Mouse (Mus musculus): ENCODE measurements around the gene Cdh16.
"Not testable (repeated sequence)": the region's sequence is repeated elsewhere in the genome, so short reads cannot be mapped to it uniquely, and the experiment has no call there.

Gene Cdh16

DNA sequence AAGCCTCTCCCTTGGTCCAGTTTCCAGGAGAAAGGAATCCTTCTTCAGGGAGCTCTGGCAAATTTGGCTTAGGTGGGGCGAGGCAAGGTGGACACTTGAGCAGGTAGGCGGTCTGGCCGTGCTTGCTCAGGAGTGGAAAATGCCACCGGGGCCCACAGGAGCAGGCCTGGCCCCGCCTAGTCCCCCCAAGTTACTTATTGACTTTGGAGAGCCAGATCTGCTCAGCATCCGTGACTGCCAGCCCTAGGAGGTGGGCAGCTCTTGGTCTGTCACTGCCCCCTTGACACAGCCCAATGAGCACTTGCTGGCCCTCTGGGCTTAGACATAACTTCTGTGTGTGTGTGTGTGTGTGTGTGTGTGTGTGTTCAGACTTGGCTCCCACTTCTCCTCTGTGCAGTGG is at the start of gene Cdh16:
Gene Cdh16, minus strand, starts transcription at position 236 of the 400 bp plus-strand sequence.
- no peak for DNase-seq (ENCODE audit: low read depth, low spot score)

DNA sequence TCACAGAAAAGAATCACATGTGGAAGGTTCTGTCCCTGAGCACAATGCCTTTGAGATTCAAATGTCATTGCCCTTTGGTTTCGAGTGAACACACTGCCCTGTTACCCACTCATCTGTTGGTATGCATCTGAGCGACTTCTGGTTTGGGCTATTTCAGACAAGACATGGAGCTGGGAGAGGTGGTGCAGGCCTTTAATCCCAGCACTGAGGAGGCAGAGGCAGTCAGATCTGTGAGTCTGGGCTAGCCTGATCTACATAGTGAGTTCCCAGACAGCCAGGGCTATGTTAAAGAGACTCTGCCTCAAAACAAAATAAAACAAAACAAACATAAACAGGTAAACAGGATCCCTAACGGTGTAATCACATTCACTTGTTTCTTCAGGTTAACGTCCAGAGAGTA is 31.4 kb upstream of the Cdh16 start:
- no peak for DNase-seq (ENCODE audit: low read depth, low spot score)

DNA sequence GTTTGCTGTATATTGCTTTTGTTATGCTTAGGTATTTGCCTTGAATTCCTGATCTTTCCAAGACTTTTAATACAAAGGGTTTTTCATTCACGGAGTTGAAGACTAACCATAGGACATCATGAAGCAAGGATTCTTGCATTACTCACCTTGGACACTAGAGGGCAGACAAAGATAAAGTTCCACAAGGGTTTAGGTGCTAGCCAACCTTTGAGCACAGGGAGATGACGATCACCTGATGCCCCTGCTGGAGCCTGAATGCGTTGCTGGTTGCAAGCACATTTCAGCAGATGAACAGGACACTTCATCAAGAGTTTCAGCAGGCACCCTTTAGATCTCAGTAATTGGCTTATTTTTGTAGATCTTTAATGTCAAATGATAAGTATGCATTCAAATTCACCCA is 30.8 kb upstream of the Cdh16 start:
- DNase-seq (ENCODE audit: low read depth, low spot score) = peak; percentile 94

DNA sequence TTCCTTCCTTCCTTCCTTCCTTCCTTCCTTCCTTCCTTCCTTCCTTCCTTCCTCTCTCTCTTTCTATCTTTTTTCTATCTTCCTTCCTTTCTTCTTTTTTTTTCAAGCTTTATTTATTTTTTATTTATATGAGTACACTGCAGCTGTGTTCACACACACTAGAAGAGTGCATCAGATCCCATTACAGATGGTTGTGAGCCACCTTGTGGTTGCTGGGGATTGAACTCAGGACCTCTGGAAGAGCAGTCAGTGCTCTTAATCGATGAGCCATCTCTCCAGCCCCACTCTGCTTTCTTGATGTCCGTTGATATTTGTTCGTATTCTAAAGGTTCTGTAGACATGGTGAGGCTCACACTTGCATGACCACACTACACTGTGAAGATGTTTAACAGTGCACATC is 20.0 kb upstream of the Cdh16 start:
- DNase-seq (ENCODE audit: low read depth, low spot score) = not testable (repeated sequence)

DNA sequence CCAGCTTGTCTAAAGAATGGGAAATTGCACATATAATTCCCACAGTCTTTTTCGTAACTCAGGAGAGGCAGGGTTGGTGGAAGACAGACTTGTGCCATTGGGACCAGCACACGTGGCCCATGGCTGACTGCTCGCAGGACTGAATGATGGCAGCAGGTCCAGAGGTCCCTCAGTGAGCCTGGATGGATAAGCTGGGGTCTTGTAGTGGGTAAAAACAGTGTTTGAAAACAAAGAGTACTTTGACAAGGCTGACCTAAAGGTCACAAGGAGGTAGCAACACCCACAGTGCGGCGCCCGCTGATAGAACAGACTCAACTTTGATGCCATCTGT is 18.1 kb upstream of the Cdh16 start:
- no peak for DNase-seq (ENCODE audit: low read depth, low spot score)

DNA sequence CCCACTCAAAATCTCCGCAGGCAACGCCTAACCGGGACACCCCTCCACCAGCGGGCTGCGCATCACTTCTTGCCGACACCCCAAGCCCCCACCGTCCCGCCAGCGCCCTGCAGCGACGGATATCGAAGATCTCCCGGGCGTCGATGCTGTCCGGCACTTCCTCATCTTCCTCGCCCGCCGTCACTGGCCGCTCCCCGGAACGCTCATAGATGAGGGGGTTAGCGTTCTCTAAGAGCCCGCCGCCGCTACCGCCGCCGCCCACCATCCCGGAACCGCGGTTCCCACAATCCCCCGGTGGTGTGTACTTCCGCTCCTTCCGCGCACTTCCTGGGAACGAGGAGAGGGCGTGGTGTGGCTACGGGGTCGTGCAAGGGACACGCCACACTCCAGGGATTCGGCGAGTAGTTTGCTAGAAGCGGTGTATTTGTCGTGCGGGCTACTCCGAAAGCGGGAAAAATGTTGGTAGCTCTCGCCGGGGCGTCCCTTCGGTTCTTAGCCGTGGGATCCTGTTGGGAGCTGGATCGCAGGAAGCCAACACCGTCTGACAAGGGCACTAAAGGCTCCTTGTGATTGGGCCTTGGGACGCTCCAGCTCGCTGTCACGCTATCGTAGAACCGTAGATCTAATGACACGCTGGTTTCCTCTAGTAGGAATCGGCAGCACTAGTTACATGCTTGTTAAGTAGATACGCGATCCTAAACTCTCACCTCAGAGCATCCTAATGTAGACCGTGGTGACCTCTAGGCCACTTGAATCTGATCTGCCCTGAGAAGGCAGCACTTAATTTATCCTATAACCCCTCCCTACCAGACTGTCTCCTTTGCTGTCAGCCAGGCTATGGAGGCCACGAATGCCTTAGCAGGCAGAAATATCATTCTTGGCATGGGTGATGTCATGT is 17.5 kb upstream of the Cdh16 start, which contains the start of gene Ciao2b:
Gene Ciao2b, minus strand, starts transcription at position 540 of the 898 bp plus-strand sequence.
- peak; percentile 90 for DNase-seq (ENCODE audit: low read depth, low spot score)

DNA sequence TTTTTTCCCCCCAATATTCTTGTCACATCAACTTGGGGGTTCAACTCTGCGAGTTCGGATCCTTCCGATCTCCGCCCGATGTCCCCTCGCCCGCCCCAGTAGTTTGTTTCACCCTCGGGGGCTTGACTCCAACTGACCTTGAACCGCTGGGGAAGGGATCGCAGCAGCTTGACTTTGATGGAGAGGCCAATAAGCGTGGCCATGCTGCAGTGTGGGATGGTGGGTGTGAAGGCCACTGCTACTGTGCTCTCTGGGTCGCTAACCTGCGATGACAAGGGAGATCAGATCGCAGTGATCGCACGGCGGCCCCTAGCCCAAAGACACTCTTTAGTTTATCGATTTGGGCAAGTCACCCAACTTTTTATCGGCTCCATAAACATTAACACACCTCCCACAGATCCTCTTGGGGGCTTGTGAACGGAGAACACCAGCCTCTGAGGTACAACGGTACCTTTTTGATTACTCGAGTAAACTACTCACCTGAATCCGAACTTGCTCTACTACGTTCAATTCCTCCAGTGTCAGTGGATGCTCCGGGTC is 16.7 kb upstream of the Cdh16 start:
- DNase-seq (ENCODE audit: low read depth, low spot score) = peak; percentile 12

DNA sequence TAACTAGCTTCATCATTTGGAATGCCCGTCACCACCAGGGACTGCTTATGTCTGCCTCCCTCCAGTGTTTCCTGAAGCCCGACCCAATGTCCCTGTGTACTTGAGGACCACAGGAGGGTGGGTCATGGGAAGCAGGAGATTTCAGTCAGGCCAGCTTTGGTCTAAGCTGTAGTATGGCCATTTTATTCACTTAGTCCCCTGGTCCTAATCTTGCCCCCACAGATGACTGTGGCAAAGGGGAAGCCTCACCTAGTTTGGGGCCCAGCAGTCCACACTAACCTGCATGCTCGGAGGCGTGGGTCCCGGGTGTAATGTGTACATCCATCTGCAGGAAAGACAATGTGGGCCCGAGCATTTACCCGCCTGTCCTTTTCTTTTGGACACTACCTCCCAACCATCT is 16.0 kb upstream of the Cdh16 start:
- no peak for DNase-seq (ENCODE audit: low read depth, low spot score)

DNA sequence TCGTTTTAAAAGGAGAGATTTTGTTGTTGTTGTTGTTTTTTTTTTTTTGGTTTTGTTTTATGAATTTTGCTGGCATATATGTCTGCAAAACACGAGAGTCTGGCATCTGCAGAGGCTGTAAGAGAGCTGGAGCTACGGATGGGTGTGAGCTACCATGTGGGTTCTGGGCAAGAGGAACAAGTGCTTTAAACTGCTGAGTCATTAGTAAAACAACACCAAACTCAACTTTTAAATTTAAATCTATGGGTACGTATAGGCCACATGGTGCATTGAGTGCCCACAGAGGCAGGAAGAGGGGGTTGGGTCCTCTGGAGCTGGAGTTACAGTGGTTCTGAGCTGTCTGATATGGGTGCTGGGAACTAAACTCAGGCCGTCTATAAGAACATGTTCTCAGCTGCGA is 13.8 kb upstream of the Cdh16 start:
- DNase-seq (ENCODE audit: low read depth, low spot score) = no peak

DNA sequence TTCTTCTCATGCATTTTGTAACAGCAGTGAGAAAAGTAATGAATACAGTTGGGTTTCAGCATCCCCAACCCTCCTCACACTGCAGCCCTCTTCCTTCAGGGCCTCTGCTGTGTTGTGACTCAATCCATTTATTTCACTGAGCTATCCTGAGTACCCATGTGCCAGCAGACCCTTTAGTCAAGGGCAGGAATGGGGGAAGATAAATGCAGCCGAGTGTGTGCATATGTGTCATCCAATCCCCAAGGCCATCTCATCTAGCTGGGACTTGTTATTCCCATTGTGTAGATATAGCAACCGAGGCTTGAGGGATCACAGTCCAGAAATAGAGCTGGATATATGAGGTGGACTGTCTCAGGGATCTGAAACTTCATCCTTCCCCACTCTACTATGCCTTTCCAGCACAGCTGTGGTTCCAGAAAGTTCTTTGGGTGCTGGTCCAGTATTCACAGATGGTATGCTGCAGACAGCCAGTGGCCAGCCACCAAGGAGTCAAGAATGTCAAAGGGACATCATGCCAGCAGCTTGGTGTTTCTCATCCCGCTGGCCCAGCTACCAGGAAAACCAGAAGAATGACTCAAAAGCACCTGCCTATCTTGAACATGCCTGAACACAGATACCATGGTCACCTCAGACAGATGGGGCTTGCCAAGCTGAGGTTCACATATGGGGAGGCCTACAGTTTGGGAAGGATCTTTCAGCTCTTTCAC is 11.0 kb upstream of the Cdh16 start:
- no peak for DNase-seq (ENCODE audit: low read depth, low spot score)

DNA sequence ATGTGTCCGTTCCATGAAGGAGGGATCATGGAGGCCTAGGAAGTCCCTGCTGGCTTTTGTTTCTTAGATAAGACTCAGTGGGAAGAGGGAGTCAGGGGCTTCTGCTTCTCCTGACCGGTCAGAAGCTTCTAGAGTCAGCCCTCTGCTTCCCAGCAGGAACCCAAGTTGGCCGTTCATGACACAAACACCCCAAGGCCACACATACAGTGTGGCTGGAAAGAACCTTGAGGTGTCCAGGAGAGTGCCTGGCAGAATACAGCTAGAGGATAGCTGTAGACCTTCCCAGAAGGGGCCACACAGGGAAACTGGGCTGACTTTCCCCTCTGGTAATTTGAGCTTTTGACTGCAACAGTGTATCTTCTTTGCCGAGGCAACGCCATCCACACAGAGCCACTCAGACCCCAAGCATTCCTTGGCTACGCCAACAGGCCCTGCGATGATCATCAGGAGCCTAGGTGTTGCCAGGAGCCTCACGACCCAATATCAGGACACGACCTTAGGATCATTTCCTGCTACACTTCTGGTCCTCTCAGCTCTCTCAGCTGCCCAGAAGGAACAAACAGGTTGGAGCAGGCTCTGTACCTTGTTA is 9.1 kb upstream of the Cdh16 start:
- no peak for DNase-seq (ENCODE audit: low read depth, low spot score)

DNA sequence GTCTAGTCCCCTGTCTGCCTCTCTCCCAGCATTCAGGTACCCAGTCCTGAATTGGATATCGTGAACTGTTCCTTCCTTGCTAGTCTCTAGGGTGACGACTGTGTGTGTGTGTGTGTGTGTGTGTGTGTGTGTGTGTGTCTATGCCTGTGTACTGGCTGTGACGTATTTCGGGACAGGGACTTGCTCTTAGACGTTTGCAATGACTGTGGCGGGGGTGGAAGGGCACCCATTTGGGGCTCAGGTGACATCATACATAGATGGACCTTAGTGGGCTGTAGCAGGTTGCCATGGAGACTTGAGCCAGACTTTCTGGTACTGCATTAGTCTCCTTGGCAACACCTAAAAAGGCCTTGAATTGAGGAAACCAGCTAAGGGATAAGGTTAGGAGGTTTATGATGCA is 8.3 kb upstream of the Cdh16 start:
- DNase-seq (ENCODE audit: low read depth, low spot score) = peak; percentile 33

DNA sequence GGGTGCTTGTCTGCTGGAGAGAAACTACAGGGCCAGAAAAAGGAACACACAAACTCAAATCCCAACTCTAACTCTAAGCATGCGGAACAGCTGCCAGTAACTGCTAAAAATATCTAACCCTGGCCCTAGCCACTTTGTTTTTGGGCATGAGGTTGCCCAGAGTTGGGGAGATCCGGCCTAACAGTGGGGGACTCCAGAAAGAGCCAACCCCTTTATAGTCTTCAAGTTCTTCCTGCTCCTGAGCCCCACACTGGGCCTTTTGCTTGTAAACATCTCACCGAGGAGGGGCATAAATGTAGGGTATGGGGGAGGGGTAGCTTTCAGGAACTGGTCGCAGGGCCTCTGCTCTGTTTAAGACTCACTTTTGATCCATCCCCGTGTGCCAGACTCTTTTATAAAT is 7.8 kb upstream of the Cdh16 start:
- DNase-seq (ENCODE audit: low read depth, low spot score) = no peak

DNA sequence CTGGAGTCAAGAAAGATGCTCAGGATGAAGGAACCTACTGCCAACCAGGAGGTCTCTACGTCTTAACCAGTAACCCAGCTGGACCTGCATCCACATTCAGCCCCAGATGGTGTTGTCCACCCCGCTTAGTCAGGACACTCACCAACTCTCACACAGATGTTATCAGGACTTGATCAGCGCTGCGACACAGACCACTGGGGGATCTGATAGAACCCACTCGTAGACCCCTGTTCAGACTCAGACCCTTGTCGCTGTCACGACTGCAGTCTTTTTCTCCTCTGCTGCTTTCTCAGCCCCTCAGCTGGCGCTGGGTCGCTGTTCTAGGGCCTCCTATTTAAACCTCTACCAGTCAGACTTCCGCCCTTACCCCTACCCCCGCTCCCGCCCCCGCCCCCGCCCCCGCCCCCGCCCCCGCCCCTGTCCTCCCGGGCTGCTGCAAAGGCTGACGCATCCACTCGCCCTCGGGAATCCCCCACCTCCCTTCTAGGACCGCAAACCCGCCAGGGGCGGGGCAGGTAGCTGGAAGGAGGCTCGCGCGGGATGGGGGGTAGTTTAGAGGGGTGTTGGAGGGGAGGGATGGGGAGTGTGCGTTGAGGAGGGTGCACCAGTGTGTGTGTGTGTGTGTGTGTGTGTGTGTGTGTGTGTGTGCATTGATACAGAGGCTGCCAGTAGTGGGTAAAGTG is 6.9 kb upstream of the Cdh16 start, which contains the start of gene Rrad:
Gene Rrad, minus strand, starts transcription at position 347 of the 683 bp plus-strand sequence.
- peak; percentile 46 for DNase-seq (ENCODE audit: low read depth, low spot score)

DNA sequence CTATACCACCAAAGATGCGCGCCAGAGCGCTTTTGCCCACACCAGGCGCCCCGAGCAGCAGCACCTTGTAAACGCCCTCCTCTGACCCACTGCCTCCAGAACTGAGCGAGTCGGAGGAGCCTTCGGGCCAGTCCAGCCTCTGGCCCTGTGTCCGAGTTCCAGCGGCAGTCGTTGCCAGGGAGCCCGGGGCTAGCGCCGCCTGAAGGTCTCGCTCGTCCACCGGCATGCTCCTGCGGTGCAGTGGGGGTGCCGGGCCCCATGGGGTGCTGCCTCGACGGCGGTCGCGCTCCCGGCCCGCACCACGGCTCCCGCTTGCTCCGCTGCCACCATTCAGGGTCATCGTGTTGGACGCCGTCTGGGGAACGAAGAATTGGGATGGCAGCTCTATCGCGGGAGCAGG is 6.4 kb upstream of the Cdh16 start:
- peak; percentile 12 for DNase-seq (ENCODE audit: low read depth, low spot score)

DNA sequence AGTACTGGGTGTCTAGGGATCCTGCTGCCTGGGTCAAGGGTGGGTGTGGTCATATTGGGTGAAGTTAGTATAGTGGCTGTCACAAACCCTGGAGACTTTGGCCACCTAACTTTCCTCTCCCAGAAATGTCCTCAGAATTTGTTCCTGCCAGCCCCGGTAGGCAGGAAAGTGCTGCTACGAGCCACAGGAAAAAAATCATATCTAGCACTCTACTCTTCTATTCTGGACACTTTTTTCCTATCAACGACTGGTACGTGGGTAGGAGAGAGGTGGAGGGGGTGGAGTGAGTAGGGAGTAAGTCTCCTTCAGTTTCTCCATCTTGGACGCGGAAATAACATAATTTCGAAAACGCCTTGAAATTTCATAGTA is 5.9 kb upstream of the Cdh16 start:
- no peak for DNase-seq (ENCODE audit: low read depth, low spot score)

DNA sequence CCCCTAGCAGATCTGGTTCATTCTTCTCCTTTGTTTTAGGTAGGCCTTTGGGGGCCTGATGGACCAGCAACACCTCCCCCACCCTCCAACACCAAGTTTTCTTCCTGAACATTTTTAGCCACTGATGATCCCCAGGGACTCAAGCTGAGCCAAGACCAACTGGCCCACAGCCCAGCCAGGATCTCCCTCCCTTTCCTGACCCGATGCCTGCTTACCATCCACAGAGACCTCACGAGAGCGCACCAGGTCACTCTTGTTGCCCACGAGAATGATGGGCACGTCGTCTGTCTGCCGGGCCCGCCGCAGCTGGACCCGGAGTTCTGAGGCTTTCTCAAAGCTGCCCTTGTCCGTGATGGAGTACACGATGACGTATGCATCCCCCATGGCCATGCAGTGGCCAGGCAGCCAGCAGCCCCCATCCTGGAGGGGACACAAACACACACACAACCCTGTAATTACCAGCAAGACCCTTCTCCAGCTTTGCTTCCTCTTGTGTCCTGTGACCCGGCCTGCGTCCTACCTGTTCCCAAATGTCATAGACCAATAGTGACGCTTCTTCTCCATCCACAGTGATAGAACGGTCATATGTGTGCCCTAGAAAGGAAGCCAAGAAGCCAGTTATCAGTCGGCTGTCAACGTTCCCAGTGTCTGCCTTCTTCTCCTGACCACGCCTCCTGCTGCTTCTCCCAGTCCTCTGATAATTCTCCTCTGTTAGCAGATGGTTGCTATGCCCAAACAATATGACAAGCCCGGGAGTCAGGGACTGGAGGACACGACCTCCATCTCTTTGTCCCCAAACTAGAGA is 5.3 kb upstream of the Cdh16 start:
- DNase-seq (ENCODE audit: low read depth, low spot score) = no peak

DNA sequence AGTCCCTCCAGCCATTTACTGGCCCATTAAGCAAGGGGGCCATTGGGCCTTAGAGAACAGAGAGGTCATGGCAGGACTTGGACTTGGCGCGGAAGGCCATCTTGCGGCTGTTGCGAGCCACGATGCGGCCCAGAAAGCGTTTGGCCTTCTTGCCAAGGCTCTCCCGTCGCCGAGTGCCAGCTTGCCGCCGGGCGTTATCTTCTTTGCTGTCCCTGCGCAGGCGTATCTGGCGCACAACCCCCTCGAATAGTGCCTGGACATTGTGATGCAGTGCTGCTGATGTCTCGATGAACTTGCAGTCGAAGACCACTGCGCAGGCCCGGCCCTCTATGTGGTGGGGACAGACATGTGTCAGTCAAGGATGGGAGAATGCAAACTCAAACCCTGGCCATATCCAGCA is 4.2 kb upstream of the Cdh16 start:
- DNase-seq (ENCODE audit: low read depth, low spot score) = no peak

DNA sequence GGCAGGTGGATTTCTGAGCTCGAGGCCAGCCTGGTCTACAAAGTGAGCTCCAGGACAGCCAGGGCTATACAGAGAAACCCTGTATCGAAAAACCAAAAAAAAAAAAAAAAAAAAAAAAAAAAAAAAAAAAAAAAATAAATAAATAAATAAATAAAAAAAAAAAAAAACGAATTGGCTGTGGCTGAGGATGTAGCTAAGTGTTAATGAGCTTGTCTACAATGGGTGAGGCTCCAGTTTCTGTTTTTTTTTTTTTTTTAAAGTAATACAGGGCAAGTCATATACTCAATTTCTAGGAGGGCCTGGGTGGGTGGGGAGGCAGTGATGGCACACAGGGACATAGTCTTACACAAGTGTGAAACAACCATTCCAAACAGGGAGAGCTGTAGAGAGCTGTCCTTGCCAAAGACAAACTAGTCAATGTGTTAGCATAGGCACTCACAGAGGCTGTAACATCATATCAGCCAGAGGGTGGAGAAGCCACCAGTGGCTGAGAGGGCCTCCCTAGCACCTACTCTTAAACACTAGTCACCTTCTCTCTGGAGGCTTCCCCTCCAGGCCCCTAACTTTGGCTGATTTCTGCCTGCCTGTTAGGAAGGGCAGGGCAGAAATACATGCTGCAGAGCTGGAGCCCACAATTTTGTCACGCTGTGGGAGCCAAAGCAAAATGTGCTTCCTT is 3.0 kb upstream of the Cdh16 start:
- DNase-seq (ENCODE audit: low read depth, low spot score) = no peak

DNA sequence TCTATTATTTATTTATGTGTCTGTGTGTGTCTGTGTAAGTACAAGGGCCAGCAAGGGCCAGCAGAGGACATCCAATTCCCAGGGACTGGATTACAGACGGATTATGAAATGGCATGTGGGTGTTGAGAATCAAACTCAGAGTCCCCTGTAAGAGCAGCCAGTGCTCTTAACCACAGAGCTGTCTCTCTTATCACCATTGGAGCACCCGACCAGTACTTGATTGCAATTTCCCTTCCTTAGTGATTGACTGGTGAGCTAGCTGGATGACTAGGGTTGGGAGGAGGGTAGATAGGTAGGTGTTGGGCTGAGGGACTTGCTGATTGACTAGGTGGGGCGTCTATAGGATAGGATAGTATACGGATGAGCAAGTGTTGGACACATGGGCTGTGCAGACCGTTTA is 3.4 kb downstream of the Cdh16 start:
- DNase-seq (ENCODE audit: low read depth, low spot score) = no peak

Data from R1 (cell line).